Mouse (Mus musculus) adrenal gland (tissue): ENCODE measurements around the gene Praf2.
"Not testable (repeated sequence)": the region's sequence is repeated elsewhere in the genome, so short reads cannot be mapped to it uniquely, and the experiment has no call there.

ENCODE experiments used
- intact Hi-C: fragments of 180-260 bp; cut with DNase I; formaldehyde crosslinking; loops from one replicate; pipeline ENCODE4 v1.15.1; 2025

Praf2 gene

DNA sequence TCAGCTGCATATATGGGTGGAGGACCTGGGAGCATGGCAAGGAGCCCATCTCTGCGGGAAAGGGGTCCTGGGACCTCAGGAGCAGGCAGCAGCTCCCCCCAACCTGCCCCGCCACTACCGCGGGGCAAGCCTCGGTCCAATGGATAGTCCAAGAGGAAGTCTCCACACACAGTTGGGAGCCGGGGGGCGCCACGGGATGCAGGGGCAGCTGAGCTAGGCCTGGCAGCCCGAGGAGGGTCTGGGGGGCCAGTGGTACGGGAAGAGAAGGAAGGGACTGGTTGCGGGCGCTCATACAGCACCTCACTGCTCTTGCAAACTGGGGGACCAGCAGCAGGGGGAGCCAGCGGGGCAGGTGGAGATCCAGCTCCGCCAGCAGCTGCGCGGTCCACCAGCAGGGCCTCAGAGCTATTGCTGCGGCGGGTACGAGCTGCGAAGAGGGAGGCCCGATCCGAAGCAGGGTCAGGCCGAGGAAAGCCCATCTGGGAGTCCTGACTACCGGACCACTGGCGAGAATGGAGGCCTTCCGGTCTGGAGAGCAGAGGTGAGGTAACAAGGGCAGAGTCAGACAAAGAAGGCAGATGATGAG lies 5.4 kb downstream of the Praf2 start:
- intact Hi-C loops: no loop called here

- intact Hi-C loops: no loop called here
Observed at GRCm38 (mm10) chrX:7739336-7740081, 11.3 kb downstream of the Praf2 start.

GRCm38 (mm10) chrX:7740082-7740819 lies 12.0 kb downstream of the Praf2 start:
- intact Hi-C loops: no loop called here

DNA sequence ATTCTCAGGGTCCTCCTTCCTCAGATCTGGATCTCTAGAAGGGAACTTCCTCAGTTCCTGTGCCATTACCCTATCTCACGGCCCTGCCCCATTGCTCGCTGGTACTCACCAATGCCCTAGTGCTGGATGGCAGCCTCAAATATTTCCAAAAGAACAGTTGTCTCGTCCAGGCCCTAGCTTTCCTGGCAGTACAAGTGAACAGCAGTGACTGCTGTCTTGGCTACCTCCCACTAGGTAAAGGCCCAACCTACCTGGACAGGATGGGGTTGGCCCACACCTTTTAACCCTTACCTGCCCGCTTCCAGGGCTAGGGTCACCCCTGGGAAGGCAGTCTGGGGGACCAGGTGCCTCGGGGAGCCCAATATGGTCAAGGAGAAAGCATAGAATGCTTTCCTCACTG lies 12.9 kb downstream of the Praf2 start:
- intact Hi-C loops: no loop called here

- intact Hi-C loops: no loop called here
Observed at GRCm38 (mm10) chrX:7743470-7743869, 15.2 kb downstream of the Praf2 start.

- intact Hi-C loops: no loop called here
Observed at GRCm38 (mm10) chrX:7744940-7745339, 16.7 kb downstream of the Praf2 start.

GRCm38 (mm10) chrX:7745429-7745828 lies 17.2 kb downstream of the Praf2 start:
- intact Hi-C loops: no loop called here

- intact Hi-C loops: no loop called here
Observed at GRCm38 (mm10) chrX:7750432-7751116, 22.3 kb downstream of the Praf2 start, which contains the start of gene Ccdc120. Gene Ccdc120, minus strand, starts transcription at chrX:7750905.

- intact Hi-C loops: not testable (repeated sequence)
Observed at GRCm38 (mm10) chrX:7753627-7754026, 25.4 kb downstream of the Praf2 start.

GRCm38 (mm10) chrX:7762137-7762920 lies 34.1 kb downstream of the Praf2 start, which contains the start of gene Tfe3:
Gene Tfe3, plus strand, starts transcription at chrX:7762560.
- intact Hi-C loops: no loop called here

- intact Hi-C loops: no loop called here
Observed at GRCm38 (mm10) chrX:7762921-7763197, 34.6 kb downstream of the Praf2 start.

- intact Hi-C loops: no loop called here
Observed at GRCm38 (mm10) chrX:7763631-7764393, 35.6 kb downstream of the Praf2 start.

DNA sequence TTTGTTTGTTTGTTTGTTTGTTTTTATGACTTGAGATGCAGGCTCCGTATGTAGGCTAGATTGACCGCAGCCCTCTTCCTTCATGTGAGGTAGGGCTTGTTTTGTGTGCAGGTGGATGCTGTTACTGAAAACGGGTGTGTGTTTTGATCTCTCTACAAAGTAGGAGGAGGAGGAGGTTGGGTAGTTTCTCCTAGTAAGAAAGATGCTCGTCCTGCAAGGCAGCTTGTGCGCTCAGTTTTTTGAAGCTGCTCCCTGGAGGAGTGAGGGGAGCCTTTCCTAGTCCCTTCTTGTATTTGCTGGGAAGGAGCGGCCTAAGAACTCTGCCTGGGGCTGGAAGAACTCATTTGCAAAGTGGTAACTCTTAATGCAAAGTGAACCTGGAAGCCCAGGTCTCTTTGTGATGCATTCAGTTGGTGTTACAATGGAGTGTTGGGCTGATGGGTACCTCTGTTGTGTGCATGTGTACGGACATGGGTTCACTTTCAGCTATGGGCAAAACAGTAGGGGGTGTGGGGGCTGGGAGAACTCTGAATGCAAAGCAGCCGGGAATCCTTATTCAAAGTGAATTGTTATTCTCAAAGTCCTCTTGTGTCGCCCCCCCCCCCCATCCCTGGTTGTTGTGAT lies 36.5 kb downstream of the Praf2 start:
- intact Hi-C loops: no loop called here

- intact Hi-C loops: no loop called here
Observed at GRCm38 (mm10) chrX:7765281-7765670, 37.0 kb downstream of the Praf2 start.

GRCm38 (mm10) chrX:7765764-7766163 lies 37.5 kb downstream of the Praf2 start:
- intact Hi-C loops: no loop called here

DNA sequence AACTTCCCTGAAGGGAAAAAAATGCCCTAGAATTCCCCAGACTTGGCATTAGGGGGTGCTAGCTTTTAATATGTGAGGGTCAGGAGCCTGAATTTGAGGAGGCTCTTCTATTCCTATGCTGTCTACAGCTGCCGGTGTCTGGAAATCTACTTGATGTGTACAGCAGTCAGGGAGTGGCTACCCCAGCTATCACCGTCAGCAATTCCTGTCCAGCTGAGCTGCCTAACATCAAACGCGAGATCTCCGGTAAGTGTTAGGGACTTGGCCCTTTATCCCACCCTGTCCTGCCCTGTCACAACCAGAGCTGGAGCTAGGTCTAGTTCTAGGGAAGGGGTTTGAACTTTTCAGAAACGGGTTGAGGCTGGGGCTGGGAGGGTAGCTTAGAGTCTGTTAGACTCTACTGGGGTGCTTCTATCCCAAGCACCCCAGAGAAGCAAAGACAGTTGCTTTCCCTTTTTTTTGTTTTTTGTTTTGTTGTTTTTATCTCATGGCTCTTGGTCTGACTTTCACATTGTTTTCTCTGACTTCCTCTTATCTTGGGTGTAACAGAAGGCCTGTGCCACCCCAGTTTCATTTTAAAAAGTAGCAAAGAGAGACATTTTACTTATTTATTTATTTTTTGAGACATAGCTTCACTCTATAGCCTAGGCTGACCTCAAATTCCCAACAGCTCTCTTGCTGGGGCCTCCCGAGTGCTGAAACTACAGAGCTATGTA lies 41.2 kb downstream of the Praf2 start:
- intact Hi-C loops: no loop called here

- intact Hi-C loops: no loop called here
Observed at GRCm38 (mm10) chrX:7772766-7773165, 44.5 kb downstream of the Praf2 start.

GRCm38 (mm10) chrX:7775501-7776205 lies 47.4 kb downstream of the Praf2 start:
- intact Hi-C loops: no loop called here
